Mouse (Mus musculus) kidney, postnatal 0 days (tissue): ENCODE data around the gene Kbtbd12. TPM values are rescaled to one million over a fixed set of nuclear protein-coding genes. Genes with fewer than 3 reads are reported as not detected.

ENCODE experiments used
- ATAC-seq: fragments of 200-750 bp; cut with Nextera tagmentation; replicated peaks from 2 replicates; pipeline ENCODE4 v1.8.0; 2017; ENCODE audit warnings: low read depth, moderate number of reproducible peaks, moderate TSS enrichment, moderate library complexity; ENCODE audit not compliant: low FRiP score
- DNase-seq: peaks from one replicate; pipeline ENCODE4 v3.0.0-alpha.2; 2016; ENCODE audit warnings: low spot score
- H3K27ac ChIP-seq: fragments of 300-500 bp; sonication (generic); 2 replicates; pipeline ENCODE4 v1.5.1; 2014; ENCODE audit warnings: mild to moderate bottlenecking
- H3K27me3 ChIP-seq: fragments of 300-500 bp; sonication (generic); 2 replicates; pipeline ENCODE4 v1.6.1; 2014; ENCODE audit warnings: low read length, mixed read lengths; ENCODE audit not compliant: insufficient read depth
- H3K36me3 ChIP-seq: fragments of 300-500 bp; sonication (generic); 2 replicates; pipeline ENCODE4 v1.6.1; 2014; ENCODE audit warnings: low read length, mixed read lengths; ENCODE audit not compliant: insufficient read depth
- H3K4me1 ChIP-seq: fragments of 300-500 bp; sonication (generic); replicated peaks from 2 replicates; pipeline ENCODE4 v1.6.1; 2014; ENCODE audit warnings: antibody characterized with exemption, low read length, mixed read lengths; ENCODE audit not compliant: insufficient read depth
- H3K4me2 ChIP-seq: fragments of 300-500 bp; sonication (generic); 2 replicates; pipeline ENCODE4 v1.6.1; 2014; ENCODE audit warnings: mild to moderate bottlenecking, low read length, moderate library complexity, mixed read lengths
- H3K4me3 ChIP-seq: fragments of 300-500 bp; sonication (generic); replicated peaks from 2 replicates; pipeline ENCODE4 v1.5.1; 2014; ENCODE audit warnings: low read depth, low read length
- H3K9ac ChIP-seq: fragments of 300-500 bp; sonication (generic); 2 replicates; pipeline ENCODE4 v1.6.1; 2014; ENCODE audit warnings: low read depth, low read length
- H3K9me3 ChIP-seq: fragments of 300-500 bp; sonication (generic); replicated peaks from 2 replicates; pipeline ENCODE4 v1.6.1; 2016; ENCODE audit warnings: low read length, inconsistent platforms, mixed read lengths
- CTCF ChIP-seq: IDR thresholded peaks from 2 replicates; pipeline ENCODE4 v1.5.1; 2016; ENCODE audit warnings: antibody characterized with exemption, low read depth, mild to moderate bottlenecking, moderate library complexity
- WGBS: fragments of 180-500 bp; shearing (Covaris S2); extraction: QIAGEN DNeasy Blood & Tissue Kit; methylation state at CpG from one replicate; pipeline ENCODE4 v1.1.7; 2014; 5-methylcytosine and 5-hydroxymethylcytosine counted together
- polyA plus RNA-seq: library from polyadenylated mRNA; unstranded; fragments of >200 nt; fragmentation: Nextera tagmentation; extraction: Ambion mirVana; gene quantifications from 2 replicates; pipeline ENCODE4 v1.2.1, GENCODE M21; 2015

Kbtbd12 gene
- polyA plus RNA-seq, 1 experiment from 2014 or later = not detected

- no peaks in the 10 kb centered on the region for H3K4me1 ChIP-seq
- TF ChIP-seq CTCF = no peak
- no peak overlapping the region for H3K4me2 ChIP-seq
- H3K9ac ChIP-seq = no peak overlapping the region
- H3K9me3 ChIP-seq = no peaks in the 10 kb centered on the region
- ATAC-seq (no peak), DNase-seq (no peak)
- H3K36me3 ChIP-seq = no peaks in the 10 kb centered on the region
- no peaks in the 10 kb centered on the region for H3K27me3 ChIP-seq
- WGBS = 73% methylated on average over 3 of the region's 3 CpGs
- no peak overlapping the region for H3K4me3 ChIP-seq
- H3K27ac ChIP-seq = no peak overlapping the region
These were observed 24.5 kb upstream of the Kbtbd12 start for GRCm38 (mm10) chr6:88662284-88662683.

GRCm38 (mm10) chr6:88661696-88662095 lies 23.9 kb upstream of the Kbtbd12 start:
- DNase-seq (no peak), ATAC-seq (no peak)
- Histone ChIP-seq H3K27ac (no peak overlapping the region), H3K9me3 (no peaks in the 10 kb centered on the region), H3K4me2 (no peak overlapping the region), H3K4me1 (no peaks in the 10 kb centered on the region), H3K4me3 (no peak overlapping the region), H3K27me3 (no peaks in the 10 kb centered on the region), H3K9ac (no peak overlapping the region), H3K36me3 (no peaks in the 10 kb centered on the region)
- 88% methylated on average over 2 of the region's 2 CpGs for WGBS
- TF ChIP-seq CTCF = no peak

- Histone ChIP-seq H3K4me1 (no peaks in the 10 kb centered on the region), H3K9ac (no peak overlapping the region), H3K27ac (no peak overlapping the region), H3K4me3 (no peak overlapping the region), H3K27me3 (no peaks in the 10 kb centered on the region), H3K36me3 (no peaks in the 10 kb centered on the region), H3K9me3 (no peaks in the 10 kb centered on the region), H3K4me2 (no peak overlapping the region)
- DNase-seq = no peak
- TF ChIP-seq CTCF = no peak
- no peak for ATAC-seq
- 64% methylated on average over 4 of the region's 4 CpGs for WGBS
These were observed 10.0 kb upstream of the Kbtbd12 start for GRCm38 (mm10) chr6:88647564-88648295.

GRCm38 (mm10) chr6:88644786-88645185 lies 7.0 kb upstream of the Kbtbd12 start:
- Histone ChIP-seq H3K4me3 (no peak overlapping the region), H3K27ac (no peak overlapping the region), H3K4me1 (0 out of 2 replicates have a peak, but pooled peaks cover 2% of the 10 kb centered on the region), H3K27me3 (no peaks in the 10 kb centered on the region), H3K9me3 (no peaks in the 10 kb centered on the region), H3K4me2 (no peak overlapping the region), H3K9ac (no peak overlapping the region), H3K36me3 (no peaks in the 10 kb centered on the region)
- WGBS = 74% methylated on average over 4 of the region's 4 CpGs
- ATAC-seq (no peak), DNase-seq (no peak)
- no peak for TF ChIP-seq CTCF

- Histone ChIP-seq H3K9me3 (peaks cover 4% of the 10 kb centered on the region; the same call in 1 of the 2 replicates), H3K27ac (no peak overlapping the region), H3K4me2 (no peak overlapping the region), H3K27me3 (no peaks in the 10 kb centered on the region), H3K4me1 (0 out of 2 replicates have a peak, but pooled peaks cover 2% of the 10 kb centered on the region), H3K36me3 (no peaks in the 10 kb centered on the region), H3K9ac (no peak overlapping the region), H3K4me3 (no peak overlapping the region)
- no peak for ATAC-seq
- DNase-seq = no peak
- WGBS = 58% methylated on average over 4 of the region's 4 CpGs
- no peak for TF ChIP-seq CTCF
These were observed 3.7 kb upstream of the Kbtbd12 start for GRCm38 (mm10) chr6:88641346-88641920.

GRCm38 (mm10) chr6:88640331-88640730 lies 2.6 kb upstream of the Kbtbd12 start:
- ATAC-seq (no peak), DNase-seq (no peak)
- TF ChIP-seq CTCF = no peak
- WGBS = 39% methylated on average over 3 of the region's 3 CpGs
- H3K27me3 ChIP-seq = no peaks in the 10 kb centered on the region
- 0 out of 2 replicates have a peak, but pooled peaks cover 2% of the 10 kb centered on the region for H3K4me1 ChIP-seq
- no peak overlapping the region for H3K27ac ChIP-seq
- H3K4me2 ChIP-seq = peak overlapping the region; percentile 25; the same call in 1 of the 2 replicates
- no peak overlapping the region for H3K9ac ChIP-seq
- H3K4me3 ChIP-seq = no peak overlapping the region
- H3K9me3 ChIP-seq = peaks cover 4% of the 10 kb centered on the region; the same call in 1 of the 2 replicates
- H3K36me3 ChIP-seq = no peaks in the 10 kb centered on the region
